Mouse (Mus musculus): ENCODE data around the gene Adora1. TPM values are rescaled to one million over a fixed set of nuclear protein-coding genes. Genes with fewer than 3 reads are reported as not detected.

The Adora1 gene
- polyA plus RNA-seq, 1 experiment: 13.5 TPM

DNA sequence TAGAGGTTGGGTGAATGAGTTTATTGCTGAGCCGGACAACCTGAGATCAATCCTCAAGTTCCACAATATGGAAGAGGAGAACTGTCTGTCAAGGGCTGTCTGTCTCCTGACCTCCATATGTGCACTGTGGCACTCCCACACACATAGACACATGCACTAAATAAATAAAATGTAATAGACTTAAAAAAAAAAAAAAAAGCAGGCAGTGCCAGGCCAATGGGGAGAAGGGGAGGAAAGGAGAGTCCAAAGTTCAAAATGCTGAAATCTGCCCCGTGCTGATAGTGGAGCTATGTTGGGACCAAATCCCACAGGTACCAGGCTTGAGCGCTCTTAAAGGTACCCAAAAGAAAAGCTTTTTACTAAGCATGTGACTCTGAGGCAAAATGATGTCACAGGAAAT, 2.2 kb upstream of the Adora1 start:
- peak; percentile 53 for DNase-seq
- no peak for TF ChIP-seq POLR2A (IDR thresholded peaks at IDR 0.05; ENCODE audit: low read depth, low read length)
- TF ChIP-seq CTCF (conservative IDR thresholded peaks at IDR 0.05; ENCODE audit: insufficient read depth, insufficient read length, low read depth, low read length): no peak
- Histone ChIP-seq H3K36me3 (ENCODE audit: control insufficient read depth, insufficient read depth, low read length) (no peaks in the 10 kb centered on the region), H3K27me3 (replicated peaks; ENCODE audit: control insufficient read depth, insufficient read depth, low read length) (no peaks in the 10 kb centered on the region), H3K4me3 (ENCODE audit: insufficient read depth, low read depth, low read length) (no peak overlapping the region), H3K4me1 (ENCODE audit: control insufficient read depth, insufficient read depth, low read length) (peaks cover 6% of the 10 kb centered on the region; the same call in 1 of the 2 replicates), H3K27ac (ENCODE audit: insufficient read depth, low read depth, low read length) (no peak overlapping the region)
- 67% methylated on average over 3 of the region's 3 CpGs for WGBS

DNA sequence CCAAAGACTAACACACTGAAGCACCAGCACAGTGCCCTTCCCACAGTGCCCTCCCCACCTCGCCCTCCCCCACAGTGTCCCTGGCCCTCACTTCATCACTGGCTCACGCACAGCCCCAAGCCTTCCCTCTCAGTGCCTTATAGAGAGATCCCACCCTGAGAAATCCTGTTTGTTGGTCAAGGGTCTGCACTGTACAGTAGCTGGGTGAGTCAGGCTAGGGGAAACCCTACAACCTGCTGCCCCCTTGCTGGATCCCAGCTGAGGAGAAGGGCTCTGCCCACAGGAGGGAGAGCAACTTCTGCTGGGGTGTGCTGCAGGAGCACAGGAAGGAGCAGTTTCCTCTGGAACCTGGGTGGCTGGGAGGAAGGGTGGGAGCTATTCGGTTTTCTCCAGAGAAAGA, 911 bp upstream of the Adora1 start:
- no peak overlapping the region for H3K4me3 ChIP-seq (ENCODE audit: insufficient read depth, low read depth, low read length)
- no peaks in the 10 kb centered on the region for H3K36me3 ChIP-seq (ENCODE audit: control insufficient read depth, insufficient read depth, low read length)
- H3K27me3 ChIP-seq (replicated peaks; ENCODE audit: control insufficient read depth, insufficient read depth, low read length): no peaks in the 10 kb centered on the region
- WGBS: 76% methylated on average over 3 of the region's 3 CpGs
- H3K4me1 ChIP-seq (ENCODE audit: control insufficient read depth, insufficient read depth, low read length): peaks cover 8% of the 10 kb centered on the region
- no peak overlapping the region for H3K27ac ChIP-seq (ENCODE audit: insufficient read depth, low read depth, low read length)
- DNase-seq: no peak
- no peak for TF ChIP-seq POLR2A (IDR thresholded peaks at IDR 0.05; ENCODE audit: low read depth, low read length)
- no peak for TF ChIP-seq CTCF (conservative IDR thresholded peaks at IDR 0.05; ENCODE audit: insufficient read depth, insufficient read length, low read depth, low read length)

DNA sequence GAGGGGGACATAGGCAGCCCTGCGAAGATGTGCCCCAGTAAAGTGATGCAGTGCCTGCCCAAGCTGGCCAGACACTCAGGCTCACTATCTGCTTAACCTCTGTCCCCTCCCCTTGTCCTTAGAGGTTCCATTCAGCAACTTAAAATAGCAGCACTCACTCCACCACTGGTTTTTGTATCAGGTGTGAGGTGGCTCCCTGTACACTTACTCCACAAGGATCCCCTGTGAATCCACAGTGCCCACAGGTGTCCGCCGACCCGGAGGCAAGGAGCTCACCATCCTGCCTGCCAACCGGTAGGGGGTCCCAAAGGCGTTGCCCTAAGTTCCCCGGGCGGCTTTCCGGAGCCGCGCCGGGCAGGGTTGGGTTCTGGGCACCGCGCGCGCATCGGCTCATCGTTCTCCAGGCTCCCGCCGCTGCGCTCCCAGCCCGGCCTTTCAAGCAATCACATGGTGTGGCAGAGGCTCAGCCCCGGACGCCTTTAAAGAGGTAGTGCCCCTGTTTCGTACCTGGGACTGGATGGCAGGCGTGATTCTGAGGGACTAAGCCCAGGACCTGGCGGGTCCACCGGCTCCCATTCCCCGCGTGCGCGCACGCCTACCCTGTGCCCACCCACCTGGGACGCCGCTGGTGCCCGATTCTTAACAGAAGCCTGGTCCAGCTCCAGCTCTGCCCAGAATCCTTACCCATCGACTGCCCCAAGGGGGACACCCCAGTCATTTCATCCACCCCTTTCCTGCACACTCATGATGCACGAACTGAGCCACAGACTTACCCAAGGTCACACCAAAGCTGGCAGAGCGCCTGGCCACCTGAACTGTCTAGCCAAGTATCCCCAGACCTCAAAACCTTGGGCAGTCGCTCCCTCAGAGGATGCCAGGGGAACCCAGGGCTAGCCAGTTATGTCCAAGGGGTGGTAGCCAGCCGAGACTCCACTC, 508 bp downstream of the Adora1 start:
- TF ChIP-seq POLR2A (IDR thresholded peaks at IDR 0.05; ENCODE audit: low read depth, low read length): no peak
- no peak for TF ChIP-seq CTCF (conservative IDR thresholded peaks at IDR 0.05; ENCODE audit: insufficient read depth, insufficient read length, low read depth, low read length)
- 3% methylated on average over 41 of the region's 41 CpGs for WGBS
- DNase-seq: peak; percentile 30
- H3K27me3 ChIP-seq (replicated peaks; ENCODE audit: control insufficient read depth, insufficient read depth, low read length): no peaks in the 10 kb centered on the region
- peaks cover 8% of the 10 kb centered on the region for H3K4me1 ChIP-seq (ENCODE audit: control insufficient read depth, insufficient read depth, low read length)
- peak overlapping the region; percentile 34 for H3K4me3 ChIP-seq (ENCODE audit: insufficient read depth, low read depth, low read length)
- H3K36me3 ChIP-seq (ENCODE audit: control insufficient read depth, insufficient read depth, low read length): no peaks in the 10 kb centered on the region
- no peak overlapping the region for H3K27ac ChIP-seq (ENCODE audit: insufficient read depth, low read depth, low read length)

DNA sequence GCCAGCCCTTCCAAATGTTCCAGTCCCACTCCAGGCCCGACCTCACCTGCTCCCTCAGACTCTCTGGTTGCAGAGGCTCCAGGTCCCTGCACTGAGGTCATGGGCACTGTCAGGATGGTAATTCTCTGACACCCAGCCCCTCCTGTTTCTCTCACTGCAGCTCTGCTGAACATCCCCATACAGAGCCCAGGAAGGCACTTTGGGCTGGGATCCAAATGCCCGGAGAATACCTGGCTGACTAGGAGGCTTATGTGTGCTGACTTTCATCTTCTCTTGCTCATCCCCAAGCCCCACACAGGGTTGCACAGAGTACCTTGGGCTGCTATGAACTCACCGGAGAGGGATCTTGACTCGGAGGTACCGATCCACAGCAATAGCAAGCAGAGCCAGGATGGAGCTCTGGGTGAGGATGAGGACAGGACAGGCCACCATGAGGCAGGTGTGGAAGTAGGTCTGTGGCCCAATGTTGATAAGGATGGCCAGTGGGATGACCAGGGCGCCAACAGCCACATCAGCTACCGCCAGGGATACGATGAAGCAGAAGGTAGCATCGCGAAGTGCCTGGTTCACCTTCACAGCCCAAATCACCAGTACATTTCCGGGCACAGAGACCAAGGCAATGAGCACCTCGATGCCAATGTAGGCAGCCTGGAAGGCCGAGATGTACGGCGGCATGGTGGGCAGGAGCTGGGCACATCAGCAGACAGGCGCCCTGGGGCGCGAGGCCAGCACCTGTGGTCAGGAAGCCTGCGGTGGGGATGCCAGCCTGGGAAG, 1.4 kb downstream of the Adora1 start:
- H3K36me3 ChIP-seq (ENCODE audit: control insufficient read depth, insufficient read depth, low read length): no peaks in the 10 kb centered on the region
- no peak for DNase-seq
- 65% methylated on average over 19 of the region's 19 CpGs for WGBS
- H3K4me3 ChIP-seq (ENCODE audit: insufficient read depth, low read depth, low read length): peak overlapping the region; percentile 34; the same call in 1 of the 2 replicates
- TF ChIP-seq POLR2A (IDR thresholded peaks at IDR 0.05; ENCODE audit: low read depth, low read length): no peak
- no peak for TF ChIP-seq CTCF (conservative IDR thresholded peaks at IDR 0.05; ENCODE audit: insufficient read depth, insufficient read length, low read depth, low read length)
- no peaks in the 10 kb centered on the region for H3K27me3 ChIP-seq (replicated peaks; ENCODE audit: control insufficient read depth, insufficient read depth, low read length)
- peaks cover 8% of the 10 kb centered on the region for H3K4me1 ChIP-seq (ENCODE audit: control insufficient read depth, insufficient read depth, low read length)
- H3K27ac ChIP-seq (ENCODE audit: insufficient read depth, low read depth, low read length): peak overlapping the region; percentile 18; the same call in 1 of the 2 replicates

DNA sequence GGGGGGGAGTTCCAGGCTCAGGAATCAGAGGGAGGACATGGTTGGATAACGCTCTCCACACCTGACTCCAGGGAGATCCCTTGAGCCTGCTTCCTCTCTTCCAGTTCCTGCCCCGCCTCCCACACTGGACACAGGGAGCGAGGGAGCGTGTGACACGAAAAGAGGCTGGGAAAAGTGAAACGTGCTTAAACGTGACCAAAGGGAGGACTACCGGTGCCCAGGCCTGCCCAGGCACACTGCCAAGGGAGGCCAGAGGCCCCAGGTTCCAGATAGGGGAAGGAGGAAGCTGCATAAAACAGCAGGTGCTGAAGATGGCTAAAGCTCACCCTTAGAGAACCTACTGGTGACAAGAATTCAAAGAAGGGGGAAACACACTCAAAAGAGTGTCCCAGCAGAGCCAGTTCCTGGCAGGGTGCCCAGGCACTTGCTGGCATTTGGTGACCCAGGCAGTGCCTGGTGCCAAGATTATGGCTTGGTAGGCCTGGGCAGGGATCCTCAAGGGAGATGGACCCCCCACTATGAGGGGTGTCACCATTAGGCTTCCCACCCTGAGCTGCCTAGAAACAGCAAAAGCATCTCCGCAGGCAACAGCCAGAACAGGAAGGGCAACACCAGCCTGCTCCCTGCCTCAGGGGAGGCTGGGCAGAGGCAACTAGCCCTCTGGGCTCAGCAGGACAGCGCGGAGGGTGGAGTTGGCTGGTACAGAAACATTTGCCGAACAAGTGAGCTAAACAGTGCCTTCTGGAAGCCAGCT, 2.3 kb downstream of the Adora1 start:
- Histone ChIP-seq H3K27ac (ENCODE audit: insufficient read depth, low read depth, low read length) (peak overlapping the region; percentile 18), H3K4me3 (ENCODE audit: insufficient read depth, low read depth, low read length) (peak overlapping the region; percentile 34; the same call in 1 of the 2 replicates), H3K36me3 (ENCODE audit: control insufficient read depth, insufficient read depth, low read length) (no peaks in the 10 kb centered on the region), H3K4me1 (ENCODE audit: control insufficient read depth, insufficient read depth, low read length) (peaks cover 8% of the 10 kb centered on the region), H3K27me3 (replicated peaks; ENCODE audit: control insufficient read depth, insufficient read depth, low read length) (no peaks in the 10 kb centered on the region)
- TF ChIP-seq POLR2A (IDR thresholded peaks at IDR 0.05; ENCODE audit: low read depth, low read length) (no peak), CTCF (conservative IDR thresholded peaks at IDR 0.05; ENCODE audit: insufficient read depth, insufficient read length, low read depth, low read length) (no peak)
- DNase-seq: peak; percentile 57
- WGBS: 42% methylated on average over 12 of the region's 12 CpGs

DNA sequence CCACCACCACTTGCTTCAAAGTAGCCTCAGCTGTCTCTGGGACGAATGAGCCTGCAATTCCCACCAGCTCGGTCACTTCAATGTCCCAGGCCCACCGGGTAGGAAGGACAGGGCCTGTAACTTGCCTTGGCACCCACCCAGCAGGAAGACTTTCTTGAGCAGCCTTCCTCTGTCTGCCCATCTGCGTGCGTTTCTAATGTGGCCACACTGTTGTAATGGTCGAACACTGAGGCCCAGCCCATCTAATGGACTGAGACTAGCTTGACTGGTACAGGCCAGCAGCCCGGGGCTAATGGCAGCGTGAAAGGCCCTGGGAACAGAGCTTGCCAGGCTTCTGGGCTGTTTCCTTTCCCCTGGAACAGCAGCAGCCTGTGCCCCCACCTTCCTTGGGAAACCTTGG, 2.9 kb downstream of the Adora1 start:
- Histone ChIP-seq H3K27ac (ENCODE audit: insufficient read depth, low read depth, low read length) (peak overlapping the region; percentile 51; the same call in 1 of the 2 replicates), H3K4me3 (ENCODE audit: insufficient read depth, low read depth, low read length) (no peak overlapping the region), H3K27me3 (replicated peaks; ENCODE audit: control insufficient read depth, insufficient read depth, low read length) (no peaks in the 10 kb centered on the region), H3K36me3 (ENCODE audit: control insufficient read depth, insufficient read depth, low read length) (no peaks in the 10 kb centered on the region), H3K4me1 (ENCODE audit: control insufficient read depth, insufficient read depth, low read length) (peaks cover 6% of the 10 kb centered on the region; the same call in 1 of the 2 replicates)
- TF ChIP-seq CTCF (conservative IDR thresholded peaks at IDR 0.05; ENCODE audit: insufficient read depth, insufficient read length, low read depth, low read length) (no peak), POLR2A (IDR thresholded peaks at IDR 0.05; ENCODE audit: low read depth, low read length) (no peak)
- WGBS: 53% methylated on average over 8 of the region's 8 CpGs
- no peak for DNase-seq
